Comparison of ENCODE assay signal across 30 mouse cellular contexts in genomic region chr5:106229154-106229553, GRCm38 (mm10).
DNase-seq lines count a peak whose midpoint lies in the region; ATAC-seq lines count a peak whose summit lies in the region.
"Had no signal": no experiment of that assay in that cellular context is flagged by ENCODE, and none has a peak within 500 bp of the region (broad histone marks: within the 10 kb centered on the region; RNA-seq: fewer than 3 reads in every experiment).

No protein-coding gene starts in this region.

- H3K4me1 ChIP-seq in forebrain, embryonic 13.5 days: 0 out of 2 replicates have a peak, but pooled peaks cover 3% of the 10 kb centered on the region
- H3K4me1 ChIP-seq in forebrain, embryonic 11.5 days (replicated peaks; ENCODE audit: control insufficient read depth, insufficient read depth, low read length): no peaks in the 10 kb centered on the region
- H3K4me1 ChIP-seq in hindbrain, embryonic 16.5 days (ENCODE audit: control insufficient read depth, insufficient read depth, low read depth, low read length): no peaks in the 10 kb centered on the region
- H3K4me1 ChIP-seq in hindbrain, embryonic 14.5 days (replicated peaks; ENCODE audit: control insufficient read depth, insufficient read depth, low read length): no peaks in the 10 kb centered on the region; the same call in 1 of the 2 replicates
- H3K4me1 ChIP-seq: embryonic facial prominence, embryonic 12.5 days; kidney, embryonic 15.5 days; limb, embryonic 10.5 days; limb, embryonic 15.5 days; liver, embryonic 13.5 days; megakaryocyte, embryonic 14.5 days; neural tube, embryonic 15.5 days; stomach, embryonic 15.5 days had no signal

- no peak overlapping the region for H3K9ac ChIP-seq in forebrain, embryonic 13.5 days
- H3K9ac ChIP-seq in forebrain, embryonic 11.5 days (ENCODE audit: low read length): no peak overlapping the region
- H3K9ac ChIP-seq in hindbrain, embryonic 16.5 days (ENCODE audit: low read depth, low read length): no peak overlapping the region
- no peak overlapping the region for H3K9ac ChIP-seq in hindbrain, embryonic 14.5 days
- H3K9ac ChIP-seq: embryonic facial prominence, embryonic 12.5 days; heart, embryonic 12.5 days; kidney, embryonic 15.5 days; limb, embryonic 15.5 days; liver, embryonic 13.5 days; midbrain, embryonic 12.5 days; neural tube, embryonic 15.5 days; stomach, embryonic 15.5 days had no signal

- peak; percentile 41; the same call in 1 of the 2 replicates for ATAC-seq in forebrain, embryonic 13.5 days
- no peak for ATAC-seq in forebrain, embryonic 11.5 days (replicated peaks; ENCODE audit: low FRiP score)
- ATAC-seq in hindbrain, embryonic 16.5 days: peak; percentile 64; the same call in 1 of the 2 replicates
- ATAC-seq in hindbrain, embryonic 14.5 days (ENCODE audit: low FRiP score): no peak
- ATAC-seq: inflammation-experienced regulatory T-cells, adult 6 months; lung, postnatal 0 days; Patski had no signal

- no peak overlapping the region for H3K4me3 ChIP-seq in forebrain, embryonic 13.5 days
- no peak overlapping the region for H3K4me3 ChIP-seq in forebrain, embryonic 11.5 days (ENCODE audit: low read depth, low read length)
- no peak overlapping the region for H3K4me3 ChIP-seq in hindbrain, embryonic 16.5 days (ENCODE audit: low read length)
- H3K4me3 ChIP-seq in hindbrain, embryonic 14.5 days (replicated peaks; ENCODE audit: low read length): no peak overlapping the region
- H3K4me3 ChIP-seq: embryonic facial prominence, embryonic 12.5 days; heart, adult 2 months; heart, embryonic 12.5 days; kidney, embryonic 15.5 days; limb, embryonic 10.5 days; limb, embryonic 15.5 days; liver, embryonic 13.5 days; megakaryocyte, embryonic 14.5 days; midbrain, embryonic 12.5 days; neural tube, embryonic 15.5 days; stomach, embryonic 15.5 days had no signal

- no peak overlapping the region for H3K27ac ChIP-seq in forebrain, embryonic 13.5 days
- H3K27ac ChIP-seq in forebrain, embryonic 11.5 days (ENCODE audit: low read depth, low read length): no peak overlapping the region
- H3K27ac ChIP-seq in hindbrain, embryonic 16.5 days (ENCODE audit: low read depth, low read length): no peak overlapping the region
- H3K27ac ChIP-seq in hindbrain, embryonic 14.5 days: no peak overlapping the region
- H3K27ac ChIP-seq: embryonic facial prominence, embryonic 12.5 days; heart, adult 2 months; kidney, embryonic 15.5 days; limb, embryonic 10.5 days; limb, embryonic 15.5 days; liver, embryonic 13.5 days; midbrain, embryonic 12.5 days; neural tube, embryonic 15.5 days; stomach, embryonic 15.5 days had no signal

- WGBS in forebrain, embryonic 13.5 days: 60% methylated on average over 3 of the region's 3 CpGs
- WGBS in forebrain, embryonic 11.5 days: 72% methylated on average over 3 of the region's 3 CpGs
- WGBS in hindbrain, embryonic 16.5 days: 40% methylated on average over 3 of the region's 3 CpGs
- 74% methylated on average over 3 of the region's 3 CpGs for WGBS in hindbrain, embryonic 14.5 days

- H3K36me3 ChIP-seq in forebrain, embryonic 13.5 days (ENCODE audit: poor library complexity, severe bottlenecking): no peaks in the 10 kb centered on the region
- no peaks in the 10 kb centered on the region for H3K36me3 ChIP-seq in forebrain, embryonic 11.5 days (ENCODE audit: control insufficient read depth, insufficient read depth, low read length)
- H3K36me3 ChIP-seq in hindbrain, embryonic 16.5 days (ENCODE audit: control insufficient read depth, insufficient read depth, low read length): no peaks in the 10 kb centered on the region
- H3K36me3 ChIP-seq in hindbrain, embryonic 14.5 days (replicated peaks; ENCODE audit: control insufficient read depth, insufficient read depth): no peaks in the 10 kb centered on the region
- H3K36me3 ChIP-seq: embryonic facial prominence, embryonic 12.5 days; heart, embryonic 12.5 days; kidney, embryonic 15.5 days; limb, embryonic 10.5 days; limb, embryonic 15.5 days; liver, embryonic 13.5 days; midbrain, embryonic 12.5 days; neural tube, embryonic 15.5 days; stomach, embryonic 15.5 days had no signal

- DNase-seq in forebrain, embryonic 11.5 days (ENCODE audit: low spot score): no peak
- DNase-seq in hindbrain, embryonic 14.5 days (ENCODE audit: low spot score): no peak
- peak; percentile 28 for DNase-seq in brain, adult 2 months (ENCODE audit: low read depth, low spot score)
- peak; percentile 28 for DNase-seq in cerebellum, adult 9-10 months
- no peak for DNase-seq in thymus, postnatal 36 days
- no peak for DNase-seq in adipocyte (ENCODE audit: low spot score)
- DNase-seq: adrenal gland, postnatal 14 days; embryo, embryonic 11 days; gastrocnemius, postnatal 25 days; heart, adult 2 months; kidney, adult 11 months; kidney, postnatal 25 days; liver, embryonic 13.5 days; lung, adult 18-20 months; lung, postnatal 4 days; right cerebral cortex, postnatal 25 days had no signal

- H3K4me2 ChIP-seq in forebrain, embryonic 13.5 days: no peak overlapping the region
- H3K4me2 ChIP-seq in forebrain, embryonic 11.5 days (ENCODE audit: low read depth, low read length, severe bottlenecking): no peak overlapping the region
- H3K4me2 ChIP-seq in hindbrain, embryonic 16.5 days (ENCODE audit: low read length): no peak overlapping the region
- no peak overlapping the region for H3K4me2 ChIP-seq in hindbrain, embryonic 14.5 days (replicated peaks)
- H3K4me2 ChIP-seq: embryonic facial prominence, embryonic 12.5 days; heart, embryonic 12.5 days; kidney, embryonic 15.5 days; limb, embryonic 15.5 days; liver, embryonic 13.5 days; midbrain, embryonic 12.5 days; neural tube, embryonic 15.5 days; stomach, embryonic 15.5 days had no signal

- H3K9me3 ChIP-seq in forebrain, embryonic 13.5 days (replicated peaks): no peaks in the 10 kb centered on the region
- no peaks in the 10 kb centered on the region for H3K9me3 ChIP-seq in forebrain, embryonic 11.5 days (ENCODE audit: control insufficient read depth, low read length)
- no peaks in the 10 kb centered on the region for H3K9me3 ChIP-seq in hindbrain, embryonic 16.5 days (ENCODE audit: control insufficient read depth, low read length)
- H3K9me3 ChIP-seq in hindbrain, embryonic 14.5 days (ENCODE audit: control insufficient read depth, low read length): no peaks in the 10 kb centered on the region
- H3K9me3 ChIP-seq: embryonic facial prominence, embryonic 12.5 days; heart, embryonic 12.5 days; kidney, embryonic 15.5 days; limb, embryonic 10.5 days; limb, embryonic 15.5 days; liver, embryonic 13.5 days; megakaryocyte, embryonic 14.5 days; midbrain, embryonic 12.5 days; neural tube, embryonic 15.5 days; stomach, embryonic 15.5 days had no signal

- H3K27me3 ChIP-seq in forebrain, embryonic 13.5 days: no peaks in the 10 kb centered on the region
- H3K27me3 ChIP-seq in forebrain, embryonic 11.5 days (ENCODE audit: control insufficient read depth, insufficient read depth, low read length): no peaks in the 10 kb centered on the region
- H3K27me3 ChIP-seq in hindbrain, embryonic 16.5 days (replicated peaks; ENCODE audit: control insufficient read depth, insufficient read depth, low read length): no peaks in the 10 kb centered on the region
- no peaks in the 10 kb centered on the region for H3K27me3 ChIP-seq in hindbrain, embryonic 14.5 days (ENCODE audit: control insufficient read depth, insufficient read depth, low read length)
- H3K27me3 ChIP-seq: embryonic facial prominence, embryonic 12.5 days; heart, embryonic 12.5 days; kidney, embryonic 15.5 days; limb, embryonic 15.5 days; liver, embryonic 13.5 days; megakaryocyte, embryonic 14.5 days; midbrain, embryonic 12.5 days; neural tube, embryonic 15.5 days; stomach, embryonic 15.5 days had no signal

Comparison
In these comparisons a context has a peak if more than half of its experiments do, and no peak if none do; other contexts are left out.
1. ATAC-seq: peak in forebrain, embryonic 13.5 days (single experiment) and hindbrain, embryonic 16.5 days (single experiment); none in forebrain, embryonic 11.5 days (single experiment) and hindbrain, embryonic 14.5 days (single experiment).
2. DNase-seq: peak in brain, adult 2 months (single experiment) and cerebellum, adult 9-10 months (single experiment); none in forebrain, embryonic 11.5 days (single experiment), hindbrain, embryonic 14.5 days (single experiment), thymus, postnatal 36 days (0 of 2) and adipocyte (single experiment).